Mouse (Mus musculus): ENCODE results near the gene Lsp1.

DNA sequence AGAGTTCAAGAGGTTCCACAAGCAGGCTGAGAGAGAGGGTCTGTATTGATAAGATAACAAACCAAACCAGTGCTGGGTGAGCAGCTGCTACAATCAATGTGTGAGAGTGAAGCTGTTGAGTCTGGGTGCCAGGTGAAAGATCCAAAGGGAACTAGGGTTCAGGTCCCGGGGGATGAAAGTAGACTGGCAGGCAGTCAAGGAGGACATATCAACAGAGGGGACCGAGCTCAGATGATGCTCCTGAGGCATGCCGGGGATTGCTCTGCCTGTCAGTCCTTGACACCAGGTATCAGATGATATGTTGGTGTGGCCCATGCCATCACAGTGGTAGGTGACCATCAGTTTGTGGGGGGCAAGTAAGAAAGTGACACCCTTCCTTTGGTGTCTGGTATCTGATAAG lies 3.8 kb upstream of the Lsp1 start:
- no peak for TF ChIP-seq MYOD1 (IDR thresholded peaks at IDR 0.05; ENCODE audit: control insufficient read depth in 1 of 3, insufficient read length in 2 of 3, low read depth in 2 of 3)
- TF ChIP-seq MYOG (IDR thresholded peaks at IDR 0.05; ENCODE audit: control insufficient read depth in 1 of 3, insufficient read depth in 1 of 3, insufficient read length in 2 of 3, low read depth in 2 of 3) = no peak
- no peak for TF ChIP-seq POLR2A (IDR thresholded peaks at IDR 0.05; ENCODE audit: insufficient read length, low read depth)
- no peak for TF ChIP-seq CEBPB (IDR thresholded peaks at IDR 0.05; ENCODE audit: insufficient read depth, poor library complexity, severe bottlenecking)

Measured in myocyte (in vitro differentiated cells).